Mouse (Mus musculus): ENCODE data around the gene Il11. TPM values are rescaled to one million over a fixed set of nuclear protein-coding genes. Genes with fewer than 3 reads are reported as not detected.
"Not testable (repeated sequence)": the region's sequence is repeated elsewhere in the genome, so short reads cannot be mapped to it uniquely, and the experiment has no call there.

Il11 gene
- total RNA-seq (2021): under 1 TPM; 0.25 to 0.26 TPM
- long read RNA-seq, experiment 1, partial matches to known transcripts: 0 of 1 reads
- long read RNA-seq, experiment 1, other reads (novel, unspliced or antisense): 1 of 1 reads
- long read RNA-seq, experiment 2, partial matches to known transcripts: 0 of 3 reads
- long read RNA-seq, experiment 2, other reads (novel, unspliced or antisense): 3 of 3 reads

GRCm38 (mm10) chr7:4782759-4783158 lies at the start of gene Il11, which contains the start of gene Tmem190:
Gene Il11, minus strand, starts transcription at chr7:4782859.
Gene Tmem190, plus strand, starts transcription at chr7:4782937.
- Histone ChIP-seq H3K4me3 (no peak within 1 kb of the TSS), H3K27ac (no peak within 1 kb of the TSS)
- TF ChIP-seq CTCF (conservative IDR thresholded peaks at IDR 0.05): no peak
- DNase-seq (ENCODE audit: low spot score in 2 of 2): no peak

- Histone ChIP-seq H3K27ac (no peak overlapping the region), H3K4me3 (no peak overlapping the region)
- TF ChIP-seq CTCF (conservative IDR thresholded peaks at IDR 0.05): no peak
- DNase-seq (ENCODE audit: low spot score in 2 of 2): no peak
Measured at GRCm38 (mm10) chr7:4830476-4830875, 47.8 kb upstream of the Il11 start.

GRCm38 (mm10) chr7:4825365-4825764 lies 42.7 kb upstream of the Il11 start:
- no peak for DNase-seq (ENCODE audit: low spot score in 2 of 2)
- TF ChIP-seq CTCF (conservative IDR thresholded peaks at IDR 0.05): no peak
- Histone ChIP-seq H3K27ac (no peak overlapping the region), H3K4me3 (no peak overlapping the region)

GRCm38 (mm10) chr7:4822162-4822907 lies 39.7 kb upstream of the Il11 start:
- DNase-seq (ENCODE audit: low spot score in 2 of 2): no peak
- Histone ChIP-seq H3K27ac (peak overlapping the region; percentile 79), H3K4me3 (no peak overlapping the region)
- TF ChIP-seq CTCF (conservative IDR thresholded peaks at IDR 0.05): no peak

- peak in 1 of 2 experiments; percentile 67 for DNase-seq (ENCODE audit: low spot score in 2 of 2)
- peak overlapping the region; percentile 79 for H3K27ac ChIP-seq
- no peak for TF ChIP-seq CTCF (conservative IDR thresholded peaks at IDR 0.05)
- no peak overlapping the region for H3K4me3 ChIP-seq
Measured at GRCm38 (mm10) chr7:4821690-4822089, 39.0 kb upstream of the Il11 start.

GRCm38 (mm10) chr7:4820925-4821324 lies 38.3 kb upstream of the Il11 start:
- not testable (repeated sequence) for H3K27ac ChIP-seq; H3K4me3 ChIP-seq; DNase-seq (ENCODE audit: low spot score in 2 of 2)

GRCm38 (mm10) chr7:4816559-4816958 lies 33.9 kb upstream of the Il11 start:
- no peak overlapping the region for H3K4me3 ChIP-seq
- no peak for DNase-seq (ENCODE audit: low spot score in 2 of 2)
- H3K27ac ChIP-seq: no peak overlapping the region
- TF ChIP-seq CTCF (conservative IDR thresholded peaks at IDR 0.05): no peak

GRCm38 (mm10) chr7:4813105-4813791 lies 30.6 kb upstream of the Il11 start:
- DNase-seq (ENCODE audit: low spot score in 2 of 2): no peak
- peak overlapping the region; percentile 97 for H3K4me3 ChIP-seq
- TF ChIP-seq CTCF (conservative IDR thresholded peaks at IDR 0.05): no peak
- H3K27ac ChIP-seq: peak overlapping the region; percentile 96

- peak within 1 kb of the TSS; percentile 96 for H3K27ac ChIP-seq
- DNase-seq (ENCODE audit: low spot score in 2 of 2): peak; percentile 97 to 99
- H3K4me3 ChIP-seq: peak within 1 kb of the TSS; percentile 97
- TF ChIP-seq CTCF (conservative IDR thresholded peaks at IDR 0.05): peak; percentile 36
Measured at GRCm38 (mm10) chr7:4812303-4813104, 29.8 kb upstream of the Il11 start, which contains the start of gene Ube2s. Gene Ube2s, minus strand, starts transcription at chr7:4812590.

- H3K4me3 ChIP-seq: peak overlapping the region; percentile 97
- H3K27ac ChIP-seq: peak overlapping the region; percentile 96
- no peak for DNase-seq (ENCODE audit: low spot score in 2 of 2)
- no peak for TF ChIP-seq CTCF (conservative IDR thresholded peaks at IDR 0.05)
Measured at GRCm38 (mm10) chr7:4811842-4812302, 29.2 kb upstream of the Il11 start.

GRCm38 (mm10) chr7:4811131-4811530 lies 28.5 kb upstream of the Il11 start:
- H3K27ac ChIP-seq; DNase-seq (ENCODE audit: low spot score in 2 of 2): not testable (repeated sequence)
- H3K4me3 ChIP-seq: peak overlapping the region; percentile 97

GRCm38 (mm10) chr7:4806716-4807115 lies 24.1 kb upstream of the Il11 start:
- Histone ChIP-seq H3K4me3 (no peak overlapping the region), H3K27ac (no peak overlapping the region)
- peak; percentile 43 to 53 for DNase-seq (ENCODE audit: low spot score in 2 of 2)
- TF ChIP-seq CTCF (conservative IDR thresholded peaks at IDR 0.05): peak; percentile 81

Data from layer of hippocampus, adult 2 months (tissue).